Mouse (Mus musculus) hindbrain, embryonic 12.5 days (tissue): Measurements from ENCODE around the gene Cttnbp2nl. TPM values are rescaled to one million over a fixed set of nuclear protein-coding genes. Genes with fewer than 3 reads are reported as not detected.

ENCODE experiments used
- ATAC-seq: fragments of 200-750 bp; cut with Nextera tagmentation; 2 replicates; pipeline ENCODE4 v1.8.0; 2017; ENCODE audit warnings: moderate TSS enrichment; ENCODE audit not compliant: low FRiP score
- H3K27ac ChIP-seq: fragments of 300-500 bp; sonication (generic); 2 replicates; pipeline ENCODE4 v1.5.1; 2016; ENCODE audit warnings: mild to moderate bottlenecking
- H3K27me3 ChIP-seq: fragments of 300-500 bp; sonication (generic); 2 replicates; pipeline ENCODE4 v1.6.1; 2016; ENCODE audit warnings: mild to moderate bottlenecking
- H3K36me3 ChIP-seq: fragments of 300-500 bp; sonication (generic); 2 replicates; pipeline ENCODE4 v1.6.1; 2016; ENCODE audit warnings: mild to moderate bottlenecking
- H3K4me1 ChIP-seq: fragments of 300-500 bp; sonication (generic); 2 replicates; pipeline ENCODE4 v1.6.1; 2016
- H3K4me2 ChIP-seq: fragments of 300-500 bp; sonication (generic); replicated peaks from 2 replicates; pipeline ENCODE4 v1.6.1; 2016; ENCODE audit warnings: mild to moderate bottlenecking
- H3K4me3 ChIP-seq: fragments of 300-500 bp; sonication (generic); 2 replicates; pipeline ENCODE4 v1.5.1; 2016; ENCODE audit warnings: mild to moderate bottlenecking
- H3K9ac ChIP-seq: fragments of 300-500 bp; sonication (generic); 2 replicates; pipeline ENCODE4 v1.6.1; 2016; ENCODE audit warnings: mild to moderate bottlenecking, moderate library complexity
- H3K9me3 ChIP-seq: fragments of 300-500 bp; sonication (generic); replicated peaks from 2 replicates; pipeline ENCODE4 v1.6.1; 2016; ENCODE audit warnings: mild to moderate bottlenecking
- WGBS: fragments of 180-500 bp; shearing (Covaris S2); methylation state at CpG from one replicate; pipeline ENCODE4 v1.1.7; 2016; 5-methylcytosine and 5-hydroxymethylcytosine counted together
- polyA plus RNA-seq: library from polyadenylated mRNA; unstranded; fragments of >200 nt; fragmentation: Nextera tagmentation; extraction: Ambion mirVana; gene quantifications from 2 replicates; pipeline ENCODE4 v1.2.1, GENCODE M21; 2016

Gene Cttnbp2nl
- polyA plus RNA-seq, 1 experiment from 2014 or later = 60.3 TPM

GRCm38 (mm10) chr3:104960026-104961000 lies 92.6 kb downstream of the Cttnbp2nl start:
- H3K9ac ChIP-seq = no peak overlapping the region
- peaks cover 25% of the 10 kb centered on the region for H3K4me1 ChIP-seq
- H3K9me3 ChIP-seq = no peaks in the 10 kb centered on the region
- no peaks in the 10 kb centered on the region for H3K36me3 ChIP-seq
- peaks cover 70% of the 10 kb centered on the region for H3K27me3 ChIP-seq
- 0 out of 2 replicates have a peak overlapping the region, but pooled peaks have one; percentile 79 for H3K4me2 ChIP-seq
- H3K4me3 ChIP-seq = peak overlapping the region; percentile 57; the same call in 1 of the 2 replicates
- WGBS = 10% methylated on average over 19 of the region's 19 CpGs
- no peak for ATAC-seq
- H3K27ac ChIP-seq = no peak overlapping the region

DNA sequence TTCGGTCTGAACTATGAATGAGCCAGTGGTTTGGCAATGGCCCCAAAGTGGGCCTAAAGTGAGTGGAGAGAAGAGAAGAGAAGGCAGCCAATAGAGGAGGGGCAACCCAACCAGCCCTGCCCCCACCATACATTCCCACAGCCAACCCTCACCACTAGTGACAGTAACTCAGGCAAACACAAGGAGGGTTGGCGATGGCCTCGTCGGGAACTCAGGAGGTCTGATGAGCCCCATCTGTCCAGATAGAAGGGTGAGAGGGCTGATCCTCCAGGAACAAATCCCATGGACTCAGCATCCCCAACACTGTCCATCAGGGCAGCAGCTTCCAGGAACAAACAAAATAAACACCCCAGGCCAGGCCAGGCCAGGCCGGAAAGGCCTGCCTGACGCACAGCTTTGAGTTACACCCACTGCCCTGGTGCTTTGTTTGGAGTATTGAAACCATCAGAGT lies 96.8 kb downstream of the Cttnbp2nl start:
- Histone ChIP-seq H3K27ac (no peak overlapping the region), H3K4me2 (no peak overlapping the region), H3K4me3 (no peak overlapping the region), H3K4me1 (peaks cover 4% of the 10 kb centered on the region), H3K9ac (no peak overlapping the region), H3K27me3 (peaks cover 30% of the 10 kb centered on the region), H3K36me3 (peaks cover 15% of the 10 kb centered on the region), H3K9me3 (no peaks in the 10 kb centered on the region)
- no peak for ATAC-seq
- 81% methylated on average over 6 of the region's 6 CpGs for WGBS

GRCm38 (mm10) chr3:104954551-104954950 lies 98.4 kb downstream of the Cttnbp2nl start:
- Histone ChIP-seq H3K4me1 (no peaks in the 10 kb centered on the region), H3K9me3 (no peaks in the 10 kb centered on the region), H3K27me3 (peaks cover 14% of the 10 kb centered on the region), H3K36me3 (peaks cover 18% of the 10 kb centered on the region), H3K9ac (no peak overlapping the region), H3K4me3 (no peak overlapping the region), H3K27ac (no peak overlapping the region), H3K4me2 (no peak overlapping the region)
- WGBS = 97% methylated on average over 15 of the region's 15 CpGs
- no peak for ATAC-seq

DNA sequence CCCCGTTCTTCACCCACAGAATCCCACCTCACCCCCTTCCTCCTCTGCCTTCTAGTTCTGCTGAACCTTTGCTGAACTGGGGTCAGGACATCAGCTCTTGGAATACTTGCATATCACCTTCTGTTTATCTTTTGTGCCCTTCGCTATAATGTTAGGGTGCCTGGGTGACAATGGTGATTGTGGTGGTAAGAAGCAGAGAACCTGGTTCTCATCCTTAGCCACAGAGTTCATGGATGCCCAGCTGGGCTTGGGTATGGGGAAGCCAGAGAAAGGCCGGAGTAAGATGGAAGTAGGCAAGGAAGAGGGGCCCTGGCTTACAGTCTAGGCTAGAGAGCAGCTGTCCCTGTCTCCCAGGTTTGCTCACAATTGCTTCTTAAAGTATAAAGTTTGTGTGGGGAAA lies 98.8 kb downstream of the Cttnbp2nl start:
- ATAC-seq = no peak
- H3K36me3 ChIP-seq = peaks cover 18% of the 10 kb centered on the region
- H3K9ac ChIP-seq = no peak overlapping the region
- H3K4me1 ChIP-seq = no peaks in the 10 kb centered on the region
- no peak overlapping the region for H3K4me3 ChIP-seq
- 97% methylated on average over 3 of the region's 3 CpGs for WGBS
- H3K27me3 ChIP-seq = peaks cover 9% of the 10 kb centered on the region
- H3K9me3 ChIP-seq = no peaks in the 10 kb centered on the region
- no peak overlapping the region for H3K4me2 ChIP-seq
- no peak overlapping the region for H3K27ac ChIP-seq

GRCm38 (mm10) chr3:104952891-104953670 lies 99.9 kb downstream of the Cttnbp2nl start:
- Histone ChIP-seq H3K9ac (no peak overlapping the region), H3K27me3 (no peaks in the 10 kb centered on the region), H3K4me3 (no peak overlapping the region), H3K27ac (no peak overlapping the region), H3K4me1 (no peaks in the 10 kb centered on the region), H3K9me3 (no peaks in the 10 kb centered on the region), H3K4me2 (no peak overlapping the region), H3K36me3 (peaks cover 18% of the 10 kb centered on the region)
- 91% methylated on average over 22 of the region's 23 CpGs for WGBS
- no peak for ATAC-seq

Other genes starting within 250 kb of the Cttnbp2nl start
- gene Mov10, start 234.6 kb downstream of the Cttnbp2nl start, polyA plus RNA-seq = 27.1 and 38.0 TPM in 2 replicates
- 38.3 and 42.5 TPM in 2 replicates for gene St7l, start 189.1 kb downstream of the Cttnbp2nl start, polyA plus RNA-seq
- 201 and 208 TPM in 2 replicates for gene Capza1, start 188.6 kb downstream of the Cttnbp2nl start, polyA plus RNA-seq
- 1.1 and 1.9 TPM in 2 replicates for gene Wnt2b, start 91.2 kb downstream of the Cttnbp2nl start, polyA plus RNA-seq
- not detected in 2 replicates for gene 4930564D02Rik, start 13.7 kb upstream of the Cttnbp2nl start, polyA plus RNA-seq